Mouse (Mus musculus): ENCODE measurements around the gene Cdh4.

GRCm38 (mm10) chr2:179555928-179556327 lies 113.7 kb downstream of the Cdh4 start:
- TF ChIP-seq CTCF (conservative IDR thresholded peaks at IDR 0.05; ENCODE audit: low read length): no peak
- no peak for TF ChIP-seq POU5F1 (IDR thresholded peaks at IDR 0.05; ENCODE audit: borderline replicate concordance, low read length)

Measured in E14TG2a.4 (cell line).